In the genomic region with DNA sequence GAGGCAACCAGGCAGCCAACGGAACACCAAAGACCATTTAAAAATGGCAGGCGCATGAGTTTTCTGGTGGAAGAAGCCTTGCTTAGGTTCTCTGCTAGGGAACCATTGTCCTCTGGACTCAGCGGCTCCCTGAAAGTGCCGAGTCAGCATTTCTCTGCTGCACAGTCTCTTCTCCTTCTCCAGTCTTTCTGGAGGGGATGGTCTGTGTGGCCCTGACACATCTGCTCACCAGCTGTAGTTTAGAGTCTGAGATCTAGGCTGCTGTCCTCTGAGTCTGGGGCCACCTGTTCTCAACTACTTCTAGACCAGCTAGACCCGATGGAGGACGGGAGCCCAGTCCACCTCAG, we compare ENCODE assay signal across 17 mouse cellular contexts.
"Had no signal": no experiment of that assay in that cellular context is flagged by ENCODE, and none has a peak within 500 bp of the region (broad histone marks: within the 10 kb centered on the region; RNA-seq: fewer than 3 reads in every experiment).

No protein-coding gene starts in this region.

- H3K36me3 ChIP-seq: limb, embryonic 12.5 days; limb, embryonic 15.5 days; lung, embryonic 15.5 days had no signal

- H3K9ac ChIP-seq: limb, embryonic 12.5 days; limb, embryonic 15.5 days; liver, embryonic 14.5 days; liver, postnatal 0 days; lung, embryonic 15.5 days had no signal

- ATAC-seq: liver, postnatal 0 days had no signal

- H3K27ac ChIP-seq: limb, embryonic 12.5 days; limb, embryonic 15.5 days; liver, embryonic 14.5 days; lung, embryonic 15.5 days had no signal

- H3K4me2 ChIP-seq: limb, embryonic 12.5 days; limb, embryonic 15.5 days; liver, embryonic 11.5 days; lung, embryonic 15.5 days; midbrain, embryonic 11.5 days had no signal

- H3K4me3 ChIP-seq: limb, embryonic 12.5 days; limb, embryonic 15.5 days; lung, embryonic 15.5 days had no signal

- DNase-seq: kidney, adult 11 months; kidney, adult 9 months; kidney, postnatal 14 days; kidney, postnatal 4 days; left cerebral cortex, postnatal 4 days; liver, postnatal 0 days; lung, postnatal 14 days; lung, postnatal 4 days; thymus, adult 18-20 months; thymus, postnatal 14 days; thymus, postnatal 4 days had no signal

- H3K27me3 ChIP-seq: limb, embryonic 12.5 days; lung, embryonic 15.5 days had no signal

- H3K9me3 ChIP-seq: limb, embryonic 12.5 days; limb, embryonic 15.5 days; lung, embryonic 15.5 days had no signal
